Mouse (Mus musculus) E14TG2a.4 (cell line): ENCODE measurements around the gene Mta3.

Experiments
- H3K27me3 ChIP-seq: 2 replicates; pipeline ENCODE4 v1.6.1; 2014; ENCODE audit warnings: low read length, control low read depth; ENCODE audit not compliant: insufficient read depth
- H3K36me3 ChIP-seq: 2 replicates; pipeline ENCODE4 v1.6.1; 2014; ENCODE audit warnings: low read length, control low read depth; ENCODE audit not compliant: insufficient read depth
- H3K4me1 ChIP-seq: replicated peaks from 2 replicates; pipeline ENCODE4 v1.6.1; 2014; ENCODE audit warnings: low read depth, low read length, control low read depth
- H3K4me3 ChIP-seq: replicated peaks from 2 replicates; pipeline ENCODE4 v1.5.1; 2014; ENCODE audit warnings: mild to moderate bottlenecking, low read length
- H3K9me3 ChIP-seq: 2 replicates; pipeline ENCODE4 v1.6.1; 2014; ENCODE audit warnings: low read length, control low read depth
- CTCF ChIP-seq: conservative IDR thresholded peaks from 2 replicates; pipeline ENCODE4 v1.5.1; 2014; ENCODE audit warnings: low read length
- NANOG ChIP-seq: IDR thresholded peaks from 2 replicates; pipeline ENCODE4 v1.6.1; 2014; ENCODE audit warnings: borderline replicate concordance, low read length, mixed read lengths
- POU5F1 ChIP-seq: IDR thresholded peaks from 2 replicates; pipeline ENCODE4 v1.6.1; 2014; ENCODE audit warnings: low read length, borderline replicate concordance

The Mta3 gene

GRCm38 (mm10) chr17:83848482-83848881 lies 142.5 kb downstream of the Mta3 start:
- Histone ChIP-seq H3K4me1 (peaks cover 48% of the 10 kb centered on the region), H3K9me3 (no peaks in the 10 kb centered on the region), H3K27me3 (no peaks in the 10 kb centered on the region), H3K36me3 (no peaks in the 10 kb centered on the region), H3K4me3 (no peak overlapping the region)
- TF ChIP-seq CTCF (no peak), NANOG (no peak), POU5F1 (no peak)

DNA sequence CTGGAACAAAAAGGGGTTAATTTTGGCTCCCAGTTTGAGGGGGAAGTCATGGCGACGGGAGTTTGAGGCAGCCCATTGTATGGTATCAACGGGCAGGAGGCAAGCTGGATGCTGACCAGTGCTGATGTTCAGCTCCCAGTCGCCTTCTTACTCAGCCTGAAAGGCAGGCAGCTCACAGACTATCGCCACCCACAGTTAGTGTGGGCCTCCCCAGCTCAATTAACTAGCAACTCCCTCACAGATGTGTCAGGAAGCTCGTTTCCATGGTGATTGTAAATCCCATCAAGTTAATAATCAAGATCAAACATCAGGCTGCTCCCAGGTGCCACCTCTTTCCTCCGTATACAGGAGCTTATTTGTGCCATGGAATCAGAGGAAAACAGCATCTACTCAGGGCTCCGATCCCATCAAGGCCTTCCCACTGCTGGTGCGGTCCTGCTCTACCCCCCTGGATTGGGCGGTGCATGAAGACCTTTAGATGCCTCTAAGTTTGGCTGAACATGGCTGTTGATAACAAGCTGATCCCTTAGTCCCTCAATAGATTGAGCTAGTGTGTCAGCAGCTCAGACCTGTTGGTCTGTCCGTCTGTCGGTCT lies 143.2 kb downstream of the Mta3 start:
- Histone ChIP-seq H3K27me3 (no peaks in the 10 kb centered on the region), H3K4me1 (peaks cover 50% of the 10 kb centered on the region), H3K36me3 (no peaks in the 10 kb centered on the region), H3K4me3 (no peak overlapping the region), H3K9me3 (no peaks in the 10 kb centered on the region)
- TF ChIP-seq CTCF: no peak
- no peak for TF ChIP-seq POU5F1
- TF ChIP-seq NANOG: no peak

- TF ChIP-seq CTCF (no peak), NANOG (no peak)
- no peaks in the 10 kb centered on the region for H3K27me3 ChIP-seq
- H3K9me3 ChIP-seq: no peaks in the 10 kb centered on the region
- H3K4me3 ChIP-seq: 0 out of 2 replicates have a peak overlapping the region, but pooled peaks have one; percentile 66
- H3K4me1 ChIP-seq: peaks cover 56% of the 10 kb centered on the region
- H3K36me3 ChIP-seq: no peaks in the 10 kb centered on the region
Measured at GRCm38 (mm10) chr17:83849717-83850116, 143.8 kb downstream of the Mta3 start.

DNA sequence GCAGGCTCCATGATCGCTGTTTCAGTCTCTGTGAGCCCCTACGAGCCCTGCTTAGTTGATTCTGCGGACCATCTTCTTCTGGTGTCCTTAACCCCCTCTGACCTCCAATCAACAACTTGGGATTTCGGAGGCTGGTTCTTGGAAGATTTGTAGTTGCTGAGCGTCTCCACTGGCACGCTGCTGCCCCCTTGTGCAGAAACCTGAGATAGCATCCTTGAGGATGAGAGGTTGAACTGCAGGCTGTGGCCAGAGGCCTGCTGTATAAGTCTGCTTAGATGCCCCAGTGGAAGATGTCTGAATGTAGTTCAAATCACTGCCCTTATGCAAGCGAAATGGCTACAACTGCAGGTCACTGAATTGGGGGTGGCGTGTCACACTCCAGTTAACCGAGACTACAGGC lies 144.5 kb downstream of the Mta3 start:
- peak overlapping the region; percentile 66 for H3K4me3 ChIP-seq

DNA sequence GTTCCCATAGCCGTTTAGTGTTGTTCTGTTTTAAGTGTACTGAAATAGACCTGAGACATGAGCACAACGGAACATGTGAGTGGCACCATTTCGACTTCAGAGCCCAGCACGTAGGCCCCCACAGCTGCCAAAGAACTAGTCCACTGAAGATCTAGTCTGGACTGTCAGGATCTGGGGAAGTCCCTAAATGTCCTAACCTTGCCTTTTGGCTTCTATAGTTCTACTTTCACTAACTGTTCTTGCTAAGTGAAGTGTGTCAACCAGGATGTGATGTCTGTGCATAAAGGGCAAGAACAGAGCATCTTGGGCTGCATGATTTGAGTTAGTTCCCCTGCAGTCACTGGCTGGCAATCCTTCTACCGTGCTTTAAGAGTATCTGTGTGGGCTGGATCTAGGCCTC lies 144.9 kb downstream of the Mta3 start:
- peaks cover 6% of the 10 kb centered on the region for H3K9me3 ChIP-seq
- no peaks in the 10 kb centered on the region for H3K27me3 ChIP-seq
- TF ChIP-seq CTCF: no peak
- TF ChIP-seq POU5F1: no peak
- no peak for TF ChIP-seq NANOG
- H3K4me3 ChIP-seq: no peak overlapping the region
- peaks cover 53% of the 10 kb centered on the region for H3K4me1 ChIP-seq
- H3K36me3 ChIP-seq: no peaks in the 10 kb centered on the region

More for the DNA sequence above, 144.5 kb downstream of the Mta3 start:
- peak; percentile 87 for TF ChIP-seq CTCF
- no peak for TF ChIP-seq POU5F1
- H3K27me3 ChIP-seq: no peaks in the 10 kb centered on the region
- H3K4me1 ChIP-seq: peaks cover 57% of the 10 kb centered on the region
- peaks cover 6% of the 10 kb centered on the region for H3K9me3 ChIP-seq
- no peaks in the 10 kb centered on the region for H3K36me3 ChIP-seq

- peaks cover 24% of the 10 kb centered on the region for H3K4me1 ChIP-seq
- H3K36me3 ChIP-seq: no peaks in the 10 kb centered on the region
- TF ChIP-seq POU5F1 (no peak), NANOG (no peak), CTCF (peak; percentile 31)
- H3K9me3 ChIP-seq: peaks cover 19% of the 10 kb centered on the region
- H3K4me3 ChIP-seq: no peak overlapping the region
- H3K27me3 ChIP-seq: no peaks in the 10 kb centered on the region
Measured at GRCm38 (mm10) chr17:83853831-83854230, 147.9 kb downstream of the Mta3 start.

DNA sequence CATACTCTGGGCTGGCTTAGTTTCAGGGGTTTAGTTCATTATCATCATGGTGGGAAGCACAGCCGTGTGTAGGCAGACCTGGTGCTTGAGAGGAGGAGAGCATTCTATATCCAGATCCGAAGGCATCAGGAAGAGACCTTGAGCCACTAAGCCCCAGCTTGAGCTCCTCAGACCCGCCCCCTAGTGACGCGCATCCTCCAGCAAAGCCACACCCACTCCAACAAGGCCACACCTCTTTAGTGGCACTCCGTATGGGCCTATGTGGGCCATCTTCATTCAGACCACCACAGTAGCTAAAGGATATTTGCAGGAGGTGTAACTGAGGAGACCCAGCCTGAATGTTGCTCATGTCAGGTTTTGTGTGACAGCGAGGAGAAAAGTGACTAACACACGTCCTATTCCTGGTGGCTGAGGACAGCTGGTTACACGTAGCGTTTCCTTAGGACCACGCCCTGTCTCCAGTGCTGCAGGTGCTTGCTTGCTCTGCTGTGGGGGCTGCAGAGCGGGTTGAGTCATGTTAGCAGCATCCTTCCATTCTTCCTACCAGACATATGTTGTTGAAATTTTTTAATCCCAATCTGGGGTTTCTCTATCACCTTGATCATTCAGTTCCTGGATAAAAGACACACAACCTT lies 148.4 kb downstream of the Mta3 start:
- H3K27me3 ChIP-seq: no peaks in the 10 kb centered on the region
- no peak overlapping the region for H3K4me3 ChIP-seq
- peaks cover 19% of the 10 kb centered on the region for H3K9me3 ChIP-seq
- H3K4me1 ChIP-seq: peaks cover 19% of the 10 kb centered on the region
- no peaks in the 10 kb centered on the region for H3K36me3 ChIP-seq
- TF ChIP-seq POU5F1 (no peak), CTCF (no peak), NANOG (no peak)

GRCm38 (mm10) chr17:83858413-83858812 lies 152.4 kb downstream of the Mta3 start:
- Histone ChIP-seq H3K9me3 (peaks cover 19% of the 10 kb centered on the region), H3K4me3 (no peak overlapping the region), H3K27me3 (no peaks in the 10 kb centered on the region; the same call in 1 of the 2 replicates), H3K4me1 (peaks cover 25% of the 10 kb centered on the region), H3K36me3 (no peaks in the 10 kb centered on the region)
- TF ChIP-seq POU5F1 (no peak), NANOG (no peak), CTCF (no peak)

GRCm38 (mm10) chr17:83859639-83860038 lies 153.7 kb downstream of the Mta3 start:
- no peak for TF ChIP-seq NANOG
- TF ChIP-seq CTCF: no peak
- no peak for TF ChIP-seq POU5F1
- Histone ChIP-seq H3K4me3 (no peak overlapping the region), H3K27me3 (no peaks in the 10 kb centered on the region; the same call in 1 of the 2 replicates), H3K9me3 (peaks cover 19% of the 10 kb centered on the region), H3K36me3 (no peaks in the 10 kb centered on the region), H3K4me1 (peaks cover 30% of the 10 kb centered on the region)
